Mouse (Mus musculus) CD4-positive, CD25-positive, alpha-beta regulatory T cell, adult 4 months (primary cell): Measurements from ENCODE around the gene Prl8a8. TPM values are rescaled to one million over a fixed set of nuclear protein-coding genes. Genes with fewer than 3 reads are reported as not detected.

Experiments used
- ATAC-seq: one replicate; pipeline ENCODE4 v1.8.0; 2017
- polyA plus RNA-seq, 2 experiments: library from polyadenylated mRNA; unstranded; fragments of 100-300 nt; shearing (Covaris generic); gene quantifications; one replicate each; pipeline ENCODE4 v1.2.1; 2017

The Prl8a8 gene
- not detected for polyA plus RNA-seq

GRCm38 (mm10) chr13:27513117-27513516, at the start of gene Prl8a8:
TSS of gene Prl8a8 (minus strand) at chr13:27513217.
- ATAC-seq: no peak

- ATAC-seq: no peak
These were observed 40.3 kb upstream of the Prl8a8 start for GRCm38 (mm10) chr13:27553336-27553735.

DNA sequence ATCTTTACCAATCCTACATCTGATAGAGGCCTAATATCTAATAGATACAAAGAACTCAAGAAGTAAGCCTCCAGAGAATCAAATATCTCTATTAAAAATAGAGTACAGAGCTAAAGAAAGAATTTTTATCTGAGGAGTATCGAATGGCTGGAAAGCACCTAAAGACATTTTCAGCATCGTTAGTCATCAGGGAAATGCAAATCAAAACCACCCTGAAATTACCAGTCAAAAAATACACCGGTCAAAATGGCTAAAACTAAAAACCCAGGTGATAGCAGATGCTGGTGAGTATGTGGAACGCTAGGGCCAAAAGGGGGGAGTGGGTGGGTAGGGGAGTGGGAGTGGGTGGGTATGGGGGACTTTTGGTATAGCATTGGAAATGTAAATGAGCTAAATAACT, 10.1 kb upstream of the Prl8a8 start:
- no peak for ATAC-seq

DNA sequence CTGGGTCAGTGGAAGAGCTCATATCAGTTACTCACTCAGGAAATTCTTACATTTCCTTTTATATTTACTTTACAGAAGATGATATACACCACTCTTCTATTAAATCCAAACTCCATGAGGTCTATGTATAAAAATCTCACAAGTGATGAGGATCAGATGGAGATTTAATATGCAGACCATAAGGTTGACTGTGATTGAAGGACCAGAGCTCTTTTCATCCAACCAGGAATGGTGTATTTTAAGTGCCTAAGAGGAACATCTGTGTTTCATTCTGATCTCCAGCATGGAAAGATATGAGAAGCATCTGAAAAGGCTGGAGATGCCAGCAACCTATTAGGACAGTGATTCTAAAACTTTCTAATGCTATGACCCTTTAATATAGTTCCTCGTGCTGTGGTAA, 5.4 kb downstream of the Prl8a8 start:
- ATAC-seq: no peak

Other genes with a start within 250 kb of the Prl8a8 start
- gene Prl6a1, start 200.6 kb downstream of the Prl8a8 start, polyA plus RNA-seq: not detected
- not detected for gene Prl8a2, start 167.5 kb downstream of the Prl8a8 start, polyA plus RNA-seq
- not detected for gene Prl2b1, start 122.4 kb downstream of the Prl8a8 start, polyA plus RNA-seq
- not detected for gene Prl8a6, start 74.5 kb downstream of the Prl8a8 start, polyA plus RNA-seq
- not detected for gene Prl8a9, start 51.4 kb upstream of the Prl8a8 start, polyA plus RNA-seq
- not detected for gene Prl8a1, start 69.0 kb upstream of the Prl8a8 start, polyA plus RNA-seq
- gene Prl7b1, start 97.4 kb upstream of the Prl8a8 start, polyA plus RNA-seq: not detected
- not detected for gene Prl7a1, start 129.3 kb upstream of the Prl8a8 start, polyA plus RNA-seq
- gene Prl7a2, start 154.8 kb upstream of the Prl8a8 start, polyA plus RNA-seq: not detected
- gene Prl7d1, start 203.5 kb upstream of the Prl8a8 start, polyA plus RNA-seq: not detected